Mouse (Mus musculus) brown adipose tissue, adult 24 weeks (tissue): Measurements from ENCODE around the gene Homer2. TPM values are rescaled to one million over a fixed set of nuclear protein-coding genes. Genes with fewer than 3 reads are reported as not detected.

Experiments
- H3K27ac ChIP-seq: fragments of 200-500 bp; replicated peaks from 2 replicates; pipeline ENCODE4 v1.5.1; 2012; ENCODE audit warnings: low read depth, mild to moderate bottlenecking, low read length
- H3K4me1 ChIP-seq: fragments of 200-500 bp; 2 replicates; pipeline ENCODE4 v1.6.1; 2012; ENCODE audit warnings: low read length, mixed read lengths; ENCODE audit not compliant: control insufficient read depth, insufficient read depth, insufficient read length
- H3K4me3 ChIP-seq: fragments of 200-500 bp; 2 replicates; pipeline ENCODE4 v1.5.1; 2012; ENCODE audit warnings: low read depth, mild to moderate bottlenecking, low read length, moderate library complexity; ENCODE audit not compliant: insufficient read depth
- polyA plus RNA-seq: library from polyadenylated mRNA; stranded (reverse); fragments of >200 nt; gene quantifications from 2 replicates; pipeline ENCODE4 v1.2.4, GENCODE M21; 2012; ENCODE audit not compliant: missing spikeins, insufficient read depth, insufficient read length

Homer2 gene
- polyA plus RNA-seq, 1 experiment: 1.1 TPM

DNA sequence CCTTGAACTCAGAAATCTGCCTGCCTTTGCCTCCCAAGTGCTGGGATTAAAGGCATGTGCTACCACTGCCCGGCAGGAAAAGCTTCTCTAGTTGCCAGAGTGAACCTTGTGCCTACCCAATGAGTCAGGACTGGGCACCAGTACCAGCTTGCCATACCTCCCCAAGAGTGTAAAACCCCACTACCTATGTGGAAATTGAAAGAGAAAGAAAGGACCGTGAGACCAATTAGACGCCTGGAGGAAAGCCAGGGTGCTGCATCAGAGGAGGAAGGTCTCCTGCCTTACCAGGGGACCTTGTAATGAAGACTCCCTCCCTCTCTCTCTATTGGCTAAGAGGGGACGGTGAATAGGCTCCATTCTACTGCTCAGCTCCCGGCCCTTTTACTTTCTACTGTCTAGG, 59.4 kb downstream of the Homer2 start:
- no peaks in the 10 kb centered on the region for H3K4me1 ChIP-seq
- H3K4me3 ChIP-seq: no peak overlapping the region
- H3K27ac ChIP-seq: no peak overlapping the region

DNA sequence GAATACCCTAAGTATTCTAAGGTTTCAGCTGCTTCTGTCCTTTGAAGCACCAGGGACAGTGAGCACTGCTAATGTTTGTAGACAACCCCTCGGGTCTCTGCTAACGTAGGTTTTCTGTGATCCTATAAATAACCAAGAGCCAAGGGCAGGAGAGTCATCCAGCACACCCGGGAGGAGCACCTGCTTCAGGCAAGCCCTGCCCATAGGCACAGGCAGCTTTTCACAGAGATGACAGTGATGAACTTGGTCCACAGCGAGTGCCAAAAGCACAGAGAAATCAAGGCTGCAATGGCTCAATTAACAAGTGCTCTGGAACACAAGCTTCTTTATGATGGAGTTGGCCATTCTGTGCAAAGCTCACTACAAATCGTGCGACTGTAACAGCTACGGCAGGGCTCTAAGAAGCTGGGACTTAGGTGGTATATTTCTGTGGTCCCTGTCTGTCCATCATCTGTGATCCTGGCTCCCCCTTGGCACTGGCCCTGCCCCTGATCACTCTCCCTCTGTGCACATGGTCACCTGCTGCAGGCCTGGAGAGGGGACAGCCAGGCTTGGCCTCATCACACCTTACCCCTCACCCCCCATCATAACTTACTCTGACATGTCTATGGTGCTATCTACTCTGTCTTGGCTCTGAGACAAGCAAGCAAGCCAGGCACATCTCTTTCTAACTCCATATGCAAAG, 62.6 kb downstream of the Homer2 start:
- no peaks in the 10 kb centered on the region for H3K4me1 ChIP-seq
- no peak overlapping the region for H3K27ac ChIP-seq
- no peak overlapping the region for H3K4me3 ChIP-seq

DNA sequence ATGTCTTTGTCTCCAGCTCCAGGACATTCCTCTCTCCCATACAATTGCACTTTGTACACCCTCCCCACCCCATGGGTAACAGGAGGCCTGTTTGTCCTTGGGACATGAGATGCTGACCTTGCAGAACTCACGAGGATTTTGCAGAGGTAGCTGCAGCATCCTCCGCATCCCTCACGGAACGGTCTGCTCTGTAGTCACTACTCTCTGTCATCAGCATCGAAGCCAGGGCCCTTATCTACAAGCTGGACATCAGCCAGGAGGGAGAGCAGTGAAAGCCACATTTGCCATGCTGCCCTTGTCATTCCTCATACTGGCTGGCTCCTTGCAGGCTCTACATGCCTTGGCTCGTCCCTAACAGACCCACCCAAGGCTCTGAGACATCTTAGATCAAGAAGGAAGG, 66.2 kb downstream of the Homer2 start:
- no peak overlapping the region for H3K27ac ChIP-seq
- H3K4me3 ChIP-seq: no peak overlapping the region
- no peaks in the 10 kb centered on the region for H3K4me1 ChIP-seq

DNA sequence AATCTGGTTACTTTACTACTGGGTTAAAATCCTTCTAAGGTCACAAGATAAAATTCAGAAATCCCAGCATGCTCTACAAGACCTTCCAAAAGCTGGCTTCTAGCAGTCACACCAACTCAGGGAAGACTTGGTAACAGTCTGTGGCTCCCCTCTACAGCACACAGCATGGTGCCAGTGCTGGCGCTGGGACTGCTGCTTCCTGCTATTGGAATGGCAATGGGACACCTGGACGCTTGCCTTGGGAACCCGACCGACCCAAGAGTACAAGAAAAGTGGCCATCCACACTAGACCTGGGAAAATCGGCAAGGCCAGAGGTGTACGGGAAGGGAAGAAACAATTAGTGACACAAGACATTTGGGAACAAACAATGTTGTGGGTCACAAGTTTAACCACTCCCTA, 74.7 kb downstream of the Homer2 start:
- Histone ChIP-seq H3K27ac (no peak overlapping the region), H3K4me3 (no peak overlapping the region), H3K4me1 (no peaks in the 10 kb centered on the region)

DNA sequence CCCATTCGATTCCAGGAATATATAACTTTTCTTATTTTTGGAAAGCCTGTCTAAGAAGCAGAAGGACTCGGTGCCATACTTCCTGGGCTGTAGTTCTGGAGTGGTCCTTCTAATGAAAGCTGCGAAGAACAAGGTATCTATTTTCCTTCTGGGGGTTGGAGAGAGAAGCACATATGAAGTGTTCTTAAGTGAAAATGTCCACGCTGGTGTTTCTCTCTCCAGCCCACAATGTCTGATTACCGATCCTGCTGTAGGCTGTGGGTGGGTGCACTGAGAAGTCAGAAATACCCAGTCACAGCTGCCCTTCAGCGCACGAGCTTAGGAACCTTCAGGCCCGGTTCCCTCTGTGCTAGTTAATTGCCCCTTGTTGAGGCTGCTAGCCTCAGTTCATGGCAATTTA, 76.1 kb downstream of the Homer2 start:
- H3K4me1 ChIP-seq: no peaks in the 10 kb centered on the region
- H3K27ac ChIP-seq: no peak overlapping the region
- H3K4me3 ChIP-seq: no peak overlapping the region

DNA sequence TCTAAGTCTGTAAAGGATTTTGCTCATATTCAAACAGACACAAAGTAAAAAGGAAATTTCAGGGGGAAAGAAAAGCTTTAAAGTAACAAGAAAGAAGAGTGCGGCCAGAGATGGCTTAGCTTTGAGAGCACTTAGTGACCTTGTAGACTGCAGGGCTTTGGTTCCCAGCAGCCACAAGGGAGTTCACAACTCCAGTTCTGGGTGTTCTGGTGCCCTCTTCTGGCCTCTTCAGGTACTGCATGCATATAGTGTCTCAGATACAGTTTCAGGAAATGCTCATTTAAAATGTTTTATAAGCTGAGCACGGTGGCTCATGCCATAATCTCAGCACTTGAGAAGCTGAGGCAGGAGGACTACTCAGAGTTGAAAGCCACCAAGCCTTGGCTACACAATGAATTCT, 80.9 kb downstream of the Homer2 start:
- Histone ChIP-seq H3K4me3 (no peak overlapping the region), H3K4me1 (no peaks in the 10 kb centered on the region), H3K27ac (no peak overlapping the region)

DNA sequence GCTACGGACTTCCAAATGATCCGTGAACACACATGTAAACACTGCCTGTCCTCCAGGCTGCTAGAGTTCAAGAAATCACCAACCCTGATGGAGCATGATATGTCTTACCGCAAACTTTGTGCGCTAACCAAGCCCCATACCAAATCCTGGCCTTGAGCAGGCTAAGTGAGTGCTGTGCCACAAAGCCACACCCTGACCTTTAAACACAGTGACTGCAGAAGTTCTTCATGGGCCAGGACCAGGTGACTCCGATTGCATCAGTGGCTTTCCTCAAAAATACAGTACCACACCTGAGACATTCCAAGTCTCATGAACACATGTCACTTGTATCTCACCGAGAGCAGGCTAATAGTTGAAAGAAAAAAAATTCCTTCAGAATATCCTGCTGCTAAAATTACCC, 83.6 kb downstream of the Homer2 start:
- Histone ChIP-seq H3K27ac (no peak overlapping the region), H3K4me1 (no peaks in the 10 kb centered on the region), H3K4me3 (no peak overlapping the region)

DNA sequence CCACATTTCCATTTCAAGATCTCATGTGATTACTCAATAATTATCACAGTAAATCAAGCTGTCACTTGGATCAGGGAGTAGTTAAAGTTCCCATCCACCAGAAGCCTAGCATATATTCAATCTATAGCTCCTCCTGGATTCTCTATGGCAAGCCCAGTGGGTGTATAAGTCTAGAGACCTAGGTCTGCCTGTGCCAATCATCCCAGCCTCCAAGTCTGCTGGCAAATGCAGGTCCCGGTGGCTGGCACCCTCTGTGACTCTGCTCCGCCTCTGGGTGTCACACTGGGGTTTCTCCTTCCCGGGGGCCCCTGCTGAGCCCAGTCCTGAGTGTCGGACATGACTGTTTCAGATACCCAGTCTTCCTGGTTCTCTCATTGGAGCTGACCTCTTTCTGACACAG, 84.5 kb downstream of the Homer2 start:
- no peak overlapping the region for H3K27ac ChIP-seq
- H3K4me1 ChIP-seq: no peaks in the 10 kb centered on the region
- H3K4me3 ChIP-seq: no peak overlapping the region

DNA sequence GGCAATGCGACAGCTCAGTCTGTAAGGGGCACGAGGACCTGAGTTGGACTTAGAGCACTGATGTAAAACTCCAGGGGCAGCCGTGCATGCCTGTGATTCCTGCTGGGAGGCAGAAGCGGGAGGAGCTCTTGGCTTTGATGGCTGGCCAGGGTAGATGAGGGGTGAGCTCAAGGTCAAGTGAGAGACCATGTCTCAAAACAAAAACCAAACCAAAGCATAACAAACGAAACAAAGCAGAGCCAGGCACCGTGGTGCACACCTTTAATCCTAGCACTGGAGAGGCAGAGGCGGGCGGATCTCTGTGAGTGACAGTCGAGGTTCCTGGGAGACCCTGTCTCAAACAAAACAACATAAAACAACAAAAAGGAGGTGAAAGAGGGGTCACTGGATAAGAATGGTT, 92.3 kb downstream of the Homer2 start:
- Histone ChIP-seq H3K4me3 (no peak overlapping the region), H3K27ac (no peak overlapping the region), H3K4me1 (no peaks in the 10 kb centered on the region)

DNA sequence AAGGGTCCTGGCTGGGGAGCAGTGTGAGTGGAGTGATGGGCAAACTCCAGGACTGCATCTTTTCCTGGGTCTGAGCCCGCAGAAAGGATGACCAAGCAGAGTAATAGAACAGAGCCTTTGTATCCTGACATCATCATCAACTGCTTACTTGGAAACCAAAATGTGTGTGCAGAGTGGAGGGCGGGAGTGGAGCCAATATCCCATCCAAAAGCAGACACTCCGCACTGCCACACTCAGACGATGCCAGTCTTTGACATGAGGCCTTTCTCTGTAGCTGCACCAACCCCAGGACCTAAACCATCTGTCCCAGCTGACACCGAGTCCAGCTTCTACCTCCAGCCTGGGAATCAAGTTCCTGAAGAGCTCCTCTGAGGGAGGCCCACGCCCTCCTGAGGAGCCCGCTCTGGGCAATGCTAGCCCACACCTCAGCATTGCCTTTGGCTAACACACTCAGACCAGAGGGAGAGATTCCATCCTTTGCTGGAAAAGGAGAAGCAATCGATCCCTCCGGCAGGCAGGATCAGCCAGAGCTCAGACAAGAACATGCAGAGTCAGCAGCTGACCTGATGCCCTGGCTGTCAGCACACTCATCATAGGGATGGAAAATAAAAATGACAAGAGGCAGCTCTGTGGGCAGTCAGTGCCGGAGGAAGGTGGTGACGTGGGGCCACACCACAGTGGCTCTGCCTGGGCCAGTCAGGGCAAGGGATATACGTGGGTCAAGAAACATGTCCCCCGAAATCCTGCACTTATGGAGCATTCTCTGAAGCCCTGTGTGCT, 94.3 kb downstream of the Homer2 start:
- no peaks in the 10 kb centered on the region for H3K4me1 ChIP-seq
- no peak overlapping the region for H3K27ac ChIP-seq
- H3K4me3 ChIP-seq: no peak overlapping the region

DNA sequence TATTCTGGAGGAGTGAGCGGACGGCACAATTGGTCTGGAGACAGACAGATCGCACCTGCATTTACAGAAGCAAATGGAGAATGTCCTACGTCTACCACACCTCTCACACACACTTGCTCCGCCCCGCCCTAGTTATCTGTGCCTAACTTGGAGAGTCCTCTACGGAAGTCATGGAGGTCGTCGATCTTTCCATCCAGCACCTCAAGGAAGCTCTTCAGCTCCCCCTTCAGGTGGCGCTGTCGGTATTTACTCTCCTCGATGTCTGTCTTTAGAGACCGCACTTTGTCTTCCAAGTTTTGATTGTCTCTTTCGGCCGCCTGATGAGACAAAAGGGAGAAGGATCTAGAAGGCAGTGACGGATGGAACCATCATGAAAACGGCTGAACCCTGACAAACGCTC, 97.2 kb downstream of the Homer2 start:
- H3K4me1 ChIP-seq: no peaks in the 10 kb centered on the region
- H3K27ac ChIP-seq: no peak overlapping the region
- no peak overlapping the region for H3K4me3 ChIP-seq

DNA sequence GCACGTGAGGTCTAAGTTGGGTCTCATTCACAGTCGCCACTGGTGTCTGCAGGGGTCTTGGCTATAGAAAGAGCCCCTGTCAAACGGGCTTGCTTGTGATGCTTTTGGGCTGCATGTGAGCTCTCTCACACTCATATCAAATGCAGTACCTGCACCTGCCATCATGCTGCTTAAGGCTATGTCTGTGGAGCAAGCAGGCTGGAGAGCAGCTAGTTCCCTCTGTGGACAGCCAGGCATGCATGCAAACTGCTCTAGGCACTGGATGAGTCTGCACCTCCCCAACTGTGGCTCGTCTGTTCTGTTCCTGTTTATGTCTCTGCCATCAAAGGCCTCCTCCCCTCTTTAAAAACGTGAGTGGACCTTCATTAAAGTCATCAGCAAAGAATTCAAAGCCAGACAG, 100.9 kb downstream of the Homer2 start:
- Histone ChIP-seq H3K4me1 (no peaks in the 10 kb centered on the region), H3K4me3 (no peak overlapping the region), H3K27ac (no peak overlapping the region)

DNA sequence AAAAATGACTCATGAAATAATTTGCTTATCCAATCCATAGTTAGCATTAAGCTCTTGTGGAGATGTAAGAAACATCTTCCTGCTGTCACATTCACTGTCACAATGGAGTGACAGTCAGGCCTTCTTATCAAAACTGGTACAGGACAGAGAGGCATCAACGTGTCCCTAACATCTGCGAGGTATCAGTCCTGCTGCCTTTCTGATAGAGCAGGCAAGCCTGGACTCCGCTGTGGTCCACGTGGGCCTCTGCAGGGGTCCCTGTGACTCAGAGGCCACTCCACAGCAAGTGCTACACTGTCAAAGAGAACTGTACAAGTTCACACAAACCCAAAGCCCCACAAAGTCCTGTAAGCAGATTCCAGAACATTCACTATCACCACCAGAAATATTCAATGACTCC, 101.8 kb downstream of the Homer2 start:
- Histone ChIP-seq H3K4me3 (no peak overlapping the region), H3K4me1 (no peaks in the 10 kb centered on the region), H3K27ac (no peak overlapping the region)

DNA sequence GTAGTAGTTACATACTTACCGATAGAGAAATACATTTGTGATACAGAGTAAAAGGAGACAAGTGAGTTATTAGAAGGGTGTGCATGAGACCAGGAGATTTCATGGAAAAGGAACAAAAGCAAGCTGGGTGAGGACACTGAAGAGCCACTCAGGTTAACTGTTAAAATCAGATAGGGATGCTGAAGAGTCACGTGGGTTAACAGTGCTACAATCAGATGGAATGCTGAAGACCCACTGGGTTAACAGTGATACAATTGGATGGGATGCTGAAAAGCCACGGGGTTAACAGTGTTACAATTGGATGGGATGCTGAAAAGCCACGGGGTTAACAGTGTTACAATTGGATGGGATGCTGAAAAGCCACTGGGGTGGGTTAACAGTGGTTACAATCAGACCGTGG, 102.3 kb downstream of the Homer2 start:
- Histone ChIP-seq H3K4me3 (no peak overlapping the region), H3K4me1 (no peaks in the 10 kb centered on the region)

DNA sequence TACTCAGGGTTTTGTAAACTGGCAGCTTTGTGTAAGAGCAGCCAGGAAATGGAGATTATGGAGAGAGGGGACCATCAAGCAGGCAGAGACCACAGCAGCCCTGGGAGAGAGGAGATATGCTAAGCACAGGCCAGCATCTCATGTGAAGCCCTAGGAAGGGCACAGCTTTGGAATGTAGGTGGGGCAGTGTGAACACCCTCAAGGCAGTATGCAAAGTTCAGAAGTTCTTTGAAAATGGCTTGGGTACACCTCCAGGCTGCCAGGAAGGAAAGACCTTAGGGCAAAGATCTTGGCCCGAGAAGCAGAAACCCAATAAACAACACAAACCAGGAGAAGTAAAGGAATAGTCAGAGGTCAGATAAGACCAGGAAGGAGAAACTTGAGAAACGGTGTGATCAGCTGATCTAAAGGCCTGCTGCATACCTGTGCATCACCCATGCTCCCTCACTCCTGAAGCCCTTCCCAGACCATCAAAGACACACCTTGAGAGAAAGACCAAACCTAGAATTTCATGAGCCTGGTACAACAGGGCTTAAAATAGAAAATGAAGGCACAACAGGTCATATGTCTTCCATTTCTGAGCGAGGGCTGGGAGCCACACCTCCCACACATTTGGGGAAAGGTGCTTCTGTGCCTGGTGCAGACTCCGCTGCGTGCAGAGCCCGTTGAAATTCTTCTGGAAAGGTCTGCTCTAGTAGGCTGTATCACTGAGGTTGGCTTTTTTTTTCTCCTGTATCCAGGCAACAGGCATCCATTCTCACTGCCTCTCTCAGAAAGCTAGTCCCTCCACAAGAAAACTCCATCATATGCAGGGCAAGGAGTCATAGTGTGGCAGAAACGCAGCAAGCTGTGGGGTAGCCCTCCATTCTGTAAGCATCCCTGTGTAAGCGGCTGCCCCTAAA, 107.7 kb downstream of the Homer2 start:
- Histone ChIP-seq H3K27ac (no peak overlapping the region), H3K4me1 (no peaks in the 10 kb centered on the region), H3K4me3 (no peak overlapping the region)

More for the DNA sequence above, 102.3 kb downstream of the Homer2 start:
- H3K27ac ChIP-seq: no peak overlapping the region
